Mouse (Mus musculus) liver, adult 2 months (tissue): ENCODE measurements at regions not wholly inside any gene's neighbourhood (a gene's known extent, or its start where the extent isn't known, plus 50 kb on each side); places are given as distances from the start of the nearest gene placed in this dataset.
"Not testable (repeated sequence)": the region's sequence is repeated elsewhere in the genome, so short reads cannot be mapped to it uniquely, and the experiment has no call there.

Experiments used
- DNase-seq: peaks from one replicate; pipeline ENCODE4 v3.0.0-alpha.2; 2011; ENCODE audit warnings: low read depth, low spot score; ENCODE audit errors: extremely low read depth
- H3K27ac ChIP-seq: fragments of 200-500 bp; replicated peaks from 2 replicates; pipeline ENCODE4 v1.5.1; 2012; ENCODE audit warnings: low read depth, mild to moderate bottlenecking, control low read depth, inconsistent platforms, low read length; ENCODE audit not compliant: insufficient read depth
- H3K27me3 ChIP-seq: fragments of 200-500 bp; 2 replicates; pipeline ENCODE4 v1.6.1; 2012; ENCODE audit warnings: mild to moderate bottlenecking, moderate library complexity, low read length, inconsistent platforms; ENCODE audit not compliant: control insufficient read depth, insufficient read depth
- H3K36me3 ChIP-seq: fragments of 200-500 bp; 2 replicates; pipeline ENCODE4 v1.6.1; 2012; ENCODE audit warnings: low read length, inconsistent platforms; ENCODE audit not compliant: control insufficient read depth, insufficient read depth
- H3K4me1 ChIP-seq: fragments of 200-500 bp; 2 replicates; pipeline ENCODE4 v1.6.1; 2011; ENCODE audit warnings: low read length; ENCODE audit not compliant: control insufficient read depth, insufficient read depth
- H3K4me3 ChIP-seq: fragments of 200-500 bp; 2 replicates; pipeline ENCODE4 v1.5.1; 2011; ENCODE audit warnings: low read depth, mild to moderate bottlenecking, control low read depth, low read length, moderate library complexity; ENCODE audit not compliant: insufficient read depth
- H3K79me2 ChIP-seq: fragments of 200-500 bp; 2 replicates; pipeline ENCODE4 v1.6.1; 2012; ENCODE audit warnings: inconsistent platforms, mild to moderate bottlenecking, low read length, moderate library complexity; ENCODE audit not compliant: control insufficient read depth, insufficient read depth
- H3K9ac ChIP-seq: fragments of 200-500 bp; 2 replicates; pipeline ENCODE4 v1.6.1; 2012; ENCODE audit warnings: low read depth, mild to moderate bottlenecking, control low read depth, inconsistent platforms, low read length
- CTCF ChIP-seq: fragments of 200-500 bp; IDR thresholded peaks from 2 replicates; pipeline ENCODE4 v1.5.1; 2011; ENCODE audit warnings: low read depth, low read length, control low read depth
- POLR2A ChIP-seq: fragments of 200-500 bp; IDR thresholded peaks from 2 replicates; pipeline ENCODE4 v1.6.1; 2011; ENCODE audit warnings: low read length, control low read depth; ENCODE audit not compliant: insufficient read depth; ENCODE audit errors: extremely low read depth
- WGBS: fragments of 180-500 bp; shearing (Covaris S2); methylation state at CpG from one replicate; pipeline ENCODE4 v1.1.7; 2018; 5-methylcytosine and 5-hydroxymethylcytosine counted together

DNA sequence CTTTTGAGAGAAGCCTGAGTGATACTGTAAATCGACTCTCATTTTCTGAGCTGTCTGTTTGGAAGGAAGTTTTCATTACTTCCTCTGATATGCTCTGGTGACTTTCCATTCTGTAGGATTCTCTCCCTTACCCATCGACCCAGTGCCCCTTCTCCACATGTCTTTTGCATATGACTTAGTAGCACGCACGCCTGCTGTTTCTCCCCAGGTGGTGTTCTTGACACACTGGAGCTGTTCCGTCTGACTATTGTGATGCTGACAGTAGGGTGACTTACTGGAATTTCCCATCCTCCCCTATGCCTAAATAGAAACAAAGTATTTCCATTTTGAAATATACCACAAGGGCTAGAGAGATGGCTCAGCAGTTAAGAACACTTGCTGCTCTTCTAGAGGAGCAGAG is 125.0 kb upstream of the Dpp6 start:
- no peak for TF ChIP-seq POLR2A
- TF ChIP-seq CTCF: no peak
- no peaks in the 10 kb centered on the region for H3K36me3 ChIP-seq
- DNase-seq: no peak
- no peaks in the 10 kb centered on the region for H3K27me3 ChIP-seq
- no peak overlapping the region for H3K9ac ChIP-seq
- no peak overlapping the region for H3K27ac ChIP-seq
- no peaks in the 10 kb centered on the region for H3K79me2 ChIP-seq
- H3K4me1 ChIP-seq: no peaks in the 10 kb centered on the region
- H3K4me3 ChIP-seq: no peak overlapping the region
- 56% methylated on average over 5 of the region's 5 CpGs for WGBS

DNA sequence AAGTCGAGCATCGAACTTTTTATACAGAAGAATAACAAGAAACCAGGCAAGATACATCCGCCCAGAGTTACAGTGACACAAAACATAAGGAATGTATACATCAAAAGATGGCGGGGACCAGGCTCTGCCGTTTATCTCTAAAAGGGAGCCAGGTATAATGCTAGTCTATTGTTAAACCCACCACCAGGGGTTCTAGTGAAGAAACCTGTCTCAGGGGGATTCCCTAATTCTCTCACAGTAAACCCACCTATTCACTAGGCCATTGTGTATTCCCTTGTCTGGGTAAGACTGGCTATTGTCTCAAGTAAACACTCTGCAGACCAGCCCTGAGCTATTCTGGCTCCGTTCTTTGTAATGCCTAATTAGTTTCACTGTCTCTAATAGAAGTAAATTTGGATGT is 113.4 kb upstream of the Dpp6 start:
- 62% methylated on average over 6 of the region's 6 CpGs for WGBS
- H3K27me3 ChIP-seq, H3K36me3 ChIP-seq, H3K27ac ChIP-seq, DNase-seq, H3K9ac ChIP-seq, H3K4me1 ChIP-seq, H3K4me3 ChIP-seq, H3K79me2 ChIP-seq: not testable (repeated sequence)

DNA sequence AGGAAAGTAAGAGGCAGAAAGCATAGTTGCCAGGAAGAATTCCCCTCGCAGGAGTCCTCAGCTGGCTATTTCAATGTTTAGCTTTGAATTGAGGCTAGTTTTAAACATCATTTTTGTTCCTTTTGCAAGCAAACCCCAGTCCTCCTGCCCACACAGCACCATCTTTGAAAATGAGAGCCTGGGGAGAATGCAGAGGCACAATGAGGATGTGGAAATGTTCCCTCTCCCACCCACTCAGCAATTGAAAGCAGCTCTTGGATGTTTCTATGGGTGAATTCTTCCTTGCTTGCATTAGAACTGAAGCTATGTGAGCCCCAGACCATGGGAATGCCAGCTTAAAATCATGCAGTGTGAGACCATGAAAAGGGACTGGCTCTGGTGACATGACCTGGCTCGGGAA is 109.3 kb upstream of the Dpp6 start:
- Histone ChIP-seq H3K27ac (no peak overlapping the region), H3K4me1 (no peaks in the 10 kb centered on the region), H3K27me3 (no peaks in the 10 kb centered on the region), H3K9ac (no peak overlapping the region), H3K36me3 (no peaks in the 10 kb centered on the region), H3K79me2 (no peaks in the 10 kb centered on the region), H3K4me3 (no peak overlapping the region)
- no peak for DNase-seq
- TF ChIP-seq CTCF: no peak
- no peak for TF ChIP-seq POLR2A
- WGBS: 78% methylated on average over 2 of the region's 2 CpGs

DNA sequence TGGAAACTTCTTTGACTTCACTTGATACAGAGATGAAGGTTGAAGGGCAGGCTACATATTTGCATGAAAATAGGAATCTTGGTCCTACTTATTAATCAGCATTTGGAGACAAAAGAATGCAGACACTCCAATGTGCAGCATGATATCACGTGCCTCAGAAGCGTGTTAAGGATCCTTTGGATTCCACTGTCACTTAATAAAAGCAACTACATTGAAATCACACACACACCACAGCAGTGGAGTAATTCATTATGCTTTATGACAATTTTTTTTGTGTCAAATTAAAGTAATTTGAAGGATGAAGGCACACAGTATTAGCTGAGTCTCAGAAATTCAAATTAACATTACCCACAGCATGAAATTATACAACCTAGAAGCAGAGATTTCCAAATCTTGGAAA is 92.5 kb upstream of the Dpp6 start:
- H3K27me3 ChIP-seq: no peaks in the 10 kb centered on the region
- H3K36me3 ChIP-seq: no peaks in the 10 kb centered on the region
- no peak overlapping the region for H3K4me3 ChIP-seq
- no peaks in the 10 kb centered on the region for H3K79me2 ChIP-seq
- no peaks in the 10 kb centered on the region for H3K4me1 ChIP-seq
- H3K9ac ChIP-seq: no peak overlapping the region
- H3K27ac ChIP-seq: no peak overlapping the region
- TF ChIP-seq CTCF (no peak), POLR2A (no peak)
- DNase-seq: no peak
- WGBS: 71% methylated on average over 2 of the region's 2 CpGs

DNA sequence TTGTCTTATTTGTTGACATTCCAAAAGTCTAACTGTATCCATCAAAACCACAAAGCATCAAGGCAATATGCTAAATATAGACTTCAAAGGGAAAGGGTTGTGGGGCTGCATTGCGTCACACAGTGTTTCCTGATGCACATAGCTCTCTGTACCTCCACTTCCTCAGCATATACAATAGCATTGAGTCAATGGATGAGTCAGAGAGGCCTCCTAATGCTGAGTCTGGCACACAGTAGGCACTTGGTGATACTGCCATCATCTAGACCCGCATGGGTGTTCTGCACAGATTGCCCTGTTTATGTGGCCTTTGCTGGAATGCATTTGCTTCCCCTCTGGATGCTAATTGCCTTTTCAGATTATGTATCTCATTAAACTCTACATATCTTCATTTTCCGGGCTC is 91.0 kb upstream of the Dpp6 start:
- DNase-seq: no peak
- Histone ChIP-seq H3K27me3 (no peaks in the 10 kb centered on the region), H3K79me2 (no peaks in the 10 kb centered on the region), H3K4me1 (no peaks in the 10 kb centered on the region), H3K27ac (no peak overlapping the region), H3K4me3 (no peak overlapping the region), H3K36me3 (no peaks in the 10 kb centered on the region), H3K9ac (no peak overlapping the region)
- TF ChIP-seq POLR2A (no peak), CTCF (no peak)
- 77% methylated on average over 3 of the region's 3 CpGs for WGBS

DNA sequence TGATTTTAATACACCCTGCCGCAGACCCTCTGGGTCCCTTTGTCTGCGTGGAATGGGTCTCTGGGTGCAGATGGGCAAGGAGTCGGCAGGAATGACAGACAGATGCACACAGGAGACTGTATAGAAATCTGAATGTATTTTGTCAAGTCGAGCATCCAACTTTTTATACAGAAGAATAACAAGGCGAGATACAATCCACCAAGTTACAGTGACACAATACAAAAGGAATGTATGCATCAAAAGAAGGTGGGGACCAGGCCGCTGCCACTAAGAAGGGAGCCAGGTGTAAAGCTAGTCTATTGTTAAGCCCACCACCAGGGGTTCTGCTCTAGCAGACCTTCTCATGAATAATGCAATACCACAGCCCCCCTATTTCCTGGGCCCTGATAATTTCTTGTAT is 65.8 kb upstream of the Dpp6 start:
- not testable (repeated sequence) for H3K27ac ChIP-seq, H3K36me3 ChIP-seq, H3K9ac ChIP-seq, DNase-seq, H3K4me3 ChIP-seq, H3K4me1 ChIP-seq, H3K27me3 ChIP-seq, H3K79me2 ChIP-seq
- 83% methylated on average over 6 of the region's 6 CpGs for WGBS

DNA sequence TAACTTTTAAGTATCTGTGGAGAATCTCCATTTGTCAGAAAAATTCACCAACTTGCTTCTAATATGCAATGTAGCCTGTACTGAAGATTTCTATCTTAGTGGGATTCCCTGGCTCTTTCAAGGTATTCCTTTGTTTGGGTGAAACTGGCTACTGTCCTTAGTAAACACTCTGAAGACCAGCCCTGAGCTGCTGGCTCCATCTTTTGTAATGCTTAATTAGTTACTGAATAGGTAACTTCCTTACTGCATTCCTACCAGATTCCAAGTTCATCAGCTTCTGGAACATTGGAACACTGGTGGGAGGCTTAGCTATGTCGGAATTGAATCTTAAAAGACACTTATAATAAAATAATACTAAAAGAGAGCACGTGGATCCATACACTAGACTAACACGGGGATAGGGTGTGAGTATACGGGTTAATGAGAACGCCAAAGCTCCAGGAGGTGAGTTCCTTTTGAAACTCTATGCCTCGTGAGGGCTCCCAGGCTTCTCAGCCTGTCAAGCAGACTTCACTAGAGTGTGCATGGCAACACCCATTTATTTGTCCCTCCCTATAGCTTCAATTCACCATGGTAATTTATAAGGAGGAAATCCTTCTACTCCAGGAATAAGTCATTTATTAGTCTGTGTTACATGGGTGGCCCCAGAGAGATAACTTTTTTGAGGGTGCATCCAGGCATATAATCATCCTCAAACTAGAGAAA is 65.2 kb upstream of the Dpp6 start:
- not testable (repeated sequence) for H3K36me3 ChIP-seq, H3K27ac ChIP-seq, H3K9ac ChIP-seq, H3K27me3 ChIP-seq, H3K79me2 ChIP-seq, DNase-seq, H3K4me3 ChIP-seq, H3K4me1 ChIP-seq
- 83% methylated on average over 6 of the region's 6 CpGs for WGBS

DNA sequence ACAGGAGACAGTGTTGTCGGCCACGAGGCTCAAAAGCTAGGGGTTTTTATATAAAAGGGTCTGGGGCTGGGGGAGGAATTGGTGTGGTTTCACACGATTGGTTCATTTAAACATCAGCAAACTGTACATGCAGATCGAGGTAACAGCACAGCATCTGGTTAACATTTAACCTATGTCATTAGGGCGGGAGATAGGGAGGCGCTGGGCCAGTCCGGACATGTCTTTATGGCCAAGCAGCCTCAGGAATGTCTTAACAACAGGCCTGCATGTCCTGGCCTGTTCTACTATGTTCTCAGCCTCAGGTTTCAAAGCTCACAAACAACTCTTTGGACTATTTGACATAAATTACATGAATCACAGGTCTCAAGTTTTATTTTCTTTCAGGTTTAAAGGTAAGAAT is 62.9 kb upstream of the Dpp6 start:
- H3K36me3 ChIP-seq, H3K27ac ChIP-seq, DNase-seq, H3K4me1 ChIP-seq, H3K79me2 ChIP-seq, H3K9ac ChIP-seq, H3K4me3 ChIP-seq, H3K27me3 ChIP-seq: not testable (repeated sequence)
- WGBS: 59% methylated on average over 7 of the region's 7 CpGs
